Mouse (Mus musculus): ENCODE measurements around the gene Ubxn1. TPM values are rescaled to one million over a fixed set of nuclear protein-coding genes. Genes with fewer than 3 reads are reported as not detected.
"Not testable (repeated sequence)": the region's sequence is repeated elsewhere in the genome, so short reads cannot be mapped to it uniquely, and the experiment has no call there.

Ubxn1 gene
- 153 and 164 TPM in 2 replicates for polyA plus RNA-seq (2015; fragmentation: Nextera tagmentation; extraction: Ambion mirVana)

DNA sequence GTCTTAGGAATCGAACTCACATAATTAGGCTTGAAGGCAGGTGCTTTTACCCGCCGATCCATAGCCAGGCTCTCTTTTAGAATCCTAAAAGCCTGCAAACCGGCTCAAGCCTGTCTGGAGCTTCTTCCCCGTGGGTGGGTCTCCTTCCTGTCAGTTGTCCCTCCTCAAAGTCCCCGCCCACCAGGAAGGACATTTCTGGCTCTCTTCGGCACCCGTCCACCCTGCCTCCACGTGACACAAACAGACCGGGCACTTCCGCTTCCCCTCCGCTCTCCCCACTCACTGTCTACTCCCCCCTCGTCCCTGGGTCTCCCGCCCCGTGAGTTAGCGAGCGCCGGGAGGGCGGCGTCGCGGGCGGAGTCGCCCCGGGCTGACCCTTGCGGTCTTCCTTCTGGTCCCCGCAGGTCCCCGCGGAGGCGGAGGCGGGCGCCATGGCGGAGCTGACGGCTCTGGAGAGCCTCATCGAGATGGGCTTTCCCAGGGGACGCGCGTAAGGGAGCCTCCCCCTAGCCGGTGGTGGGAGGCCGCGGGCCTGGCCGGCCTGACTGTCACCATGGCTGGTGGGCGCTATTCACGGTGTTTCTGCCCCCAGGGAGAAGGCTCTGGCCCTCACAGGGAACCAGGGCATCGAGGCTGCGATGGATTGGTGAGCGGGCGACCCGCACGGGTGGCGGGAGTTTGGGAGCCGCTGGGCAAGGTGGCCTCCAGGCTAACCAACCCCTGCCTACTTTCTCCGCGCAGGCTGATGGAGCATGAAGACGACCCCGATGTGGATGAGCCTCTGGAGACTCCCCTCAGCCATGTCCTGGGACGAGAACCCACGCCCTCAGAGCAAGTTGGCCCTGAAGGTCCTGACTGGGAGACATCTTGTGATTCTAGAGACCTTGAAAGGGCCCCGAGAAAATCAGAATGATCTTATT is at the start of gene Ubxn1:
TSS of gene Ubxn1 (plus strand) at position 230 of the 920 bp plus-strand sequence.
- H3K4me1 ChIP-seq (ENCODE audit: insufficient read depth, low read depth, low read length), result peaks cover 6% of the 10 kb centered on the region; the same call in 1 of the 2 replicates

DNA sequence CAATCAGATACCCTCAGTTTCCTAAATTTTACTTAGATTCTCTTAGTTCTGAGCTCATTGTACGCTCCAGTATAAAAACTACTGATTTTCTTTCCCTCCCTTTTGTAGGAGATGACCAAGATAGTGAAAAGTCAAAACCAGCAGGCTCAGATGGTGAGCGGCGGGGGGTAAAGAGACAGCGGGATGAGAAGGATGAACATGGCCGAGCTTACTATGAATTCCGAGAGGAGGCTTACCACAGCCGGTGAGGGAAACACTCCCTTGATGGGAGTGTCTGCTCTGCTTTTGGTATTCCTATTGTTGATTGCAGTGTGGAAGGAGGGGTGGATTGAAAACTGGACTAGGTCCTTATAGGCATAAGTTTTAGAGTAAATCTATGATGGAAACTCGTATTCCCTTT is 48.6 kb upstream of the Ubxn1 start:
- Histone ChIP-seq H3K4me1 (ENCODE audit: insufficient read depth, low read depth, low read length) (0 out of 2 replicates have a peak, but pooled peaks cover 5% of the 10 kb centered on the region), H3K27ac (ENCODE audit: low read length) (no peak overlapping the region), H3K4me3 (ENCODE audit: low read depth, low read length) (no peak overlapping the region), H3K36me3 (ENCODE audit: insufficient read depth, low read length) (peaks cover 35% of the 10 kb centered on the region), H3K9ac (replicated peaks; ENCODE audit: low read depth) (no peak overlapping the region), H3K4me2 (replicated peaks; ENCODE audit: low read depth, low read length) (peak overlapping the region; percentile 73; the same call in 1 of the 2 replicates), H3K27me3 (replicated peaks; ENCODE audit: insufficient read depth, low read length) (no peaks in the 10 kb centered on the region), H3K9me3 (ENCODE audit: low read length) (no peaks in the 10 kb centered on the region)
- DNase-seq (ENCODE audit: low spot score), result no peak
- WGBS, result 65% methylated on average over 8 of the region's 8 CpGs
- no peak for ATAC-seq
- TF ChIP-seq EP300 (IDR thresholded peaks at IDR 0.05) (no peak), CTCF (IDR thresholded peaks at IDR 0.05) (no peak)

More for the DNA sequence above, at the start of gene Ubxn1:
- peak within 1 kb of the TSS; percentile 87 for H3K27ac ChIP-seq (ENCODE audit: low read length)
- peaks cover 8% of the 10 kb centered on the region; the same call in 1 of the 2 replicates for H3K36me3 ChIP-seq (ENCODE audit: insufficient read depth, low read length)
- peak within 1 kb of the TSS; percentile 92 for H3K9ac ChIP-seq (replicated peaks; ENCODE audit: low read depth)
- TF ChIP-seq CTCF (IDR thresholded peaks at IDR 0.05), result 0 out of 2 replicates have a peak, but pooled peaks have one; percentile 1
- peak; percentile 80 for TF ChIP-seq EP300 (IDR thresholded peaks at IDR 0.05)
- H3K9me3 ChIP-seq (ENCODE audit: low read length), result no peaks in the 10 kb centered on the region
- peak within 1 kb of the TSS; percentile 95 for H3K4me3 ChIP-seq (ENCODE audit: low read depth, low read length)
- no peaks in the 10 kb centered on the region for H3K27me3 ChIP-seq (replicated peaks; ENCODE audit: insufficient read depth, low read length)
- ATAC-seq, result peak; percentile 99
- peak within 1 kb of the TSS; percentile 72 for H3K4me2 ChIP-seq (replicated peaks; ENCODE audit: low read depth, low read length)
- DNase-seq (ENCODE audit: low spot score), result peak; percentile 99
- WGBS, result under 1% methylated on average over 54 of the region's 59 CpGs

DNA sequence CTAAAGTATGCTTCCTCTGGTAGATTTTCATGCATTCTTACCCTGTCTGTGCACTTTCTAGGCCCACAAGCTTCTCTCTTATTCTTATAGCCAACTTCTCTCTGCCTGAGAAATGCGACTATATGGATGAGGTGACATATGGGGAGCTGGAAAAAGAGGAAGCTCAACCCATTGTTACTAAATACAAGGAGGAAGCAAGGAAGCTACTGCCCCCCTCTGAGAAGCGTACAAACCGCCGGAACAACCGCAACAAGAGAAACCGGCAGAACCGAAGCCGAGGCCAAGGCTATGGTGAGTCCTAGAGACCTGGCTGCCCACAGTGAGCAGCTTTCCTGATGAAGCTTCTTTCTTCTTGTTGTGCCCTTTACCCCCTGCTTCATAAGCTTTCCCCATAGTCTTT is 41.6 kb upstream of the Ubxn1 start, which contains the start of gene AC129217.1:
TSS of gene AC129217.1 (plus strand) at position 114 of the 400 bp plus-strand sequence.
- Histone ChIP-seq H3K4me1 (ENCODE audit: insufficient read depth, low read depth, low read length) (no peaks in the 10 kb centered on the region), H3K4me3 (ENCODE audit: low read depth, low read length) (no peak within 1 kb of the TSS), H3K9me3 (ENCODE audit: low read length) (no peaks in the 10 kb centered on the region), H3K9ac (replicated peaks; ENCODE audit: low read depth) (no peak within 1 kb of the TSS), H3K27ac (ENCODE audit: low read length) (no peak within 1 kb of the TSS), H3K4me2 (replicated peaks; ENCODE audit: low read depth, low read length) (no peak within 1 kb of the TSS), H3K27me3 (replicated peaks; ENCODE audit: insufficient read depth, low read length) (no peaks in the 10 kb centered on the region), H3K36me3 (ENCODE audit: insufficient read depth, low read length) (peaks cover 70% of the 10 kb centered on the region)
- ATAC-seq (no peak), DNase-seq (ENCODE audit: low spot score) (peak; percentile 44)
- 84% methylated on average over 8 of the region's 8 CpGs for WGBS
- TF ChIP-seq CTCF (IDR thresholded peaks at IDR 0.05) (no peak), EP300 (IDR thresholded peaks at IDR 0.05) (no peak)

DNA sequence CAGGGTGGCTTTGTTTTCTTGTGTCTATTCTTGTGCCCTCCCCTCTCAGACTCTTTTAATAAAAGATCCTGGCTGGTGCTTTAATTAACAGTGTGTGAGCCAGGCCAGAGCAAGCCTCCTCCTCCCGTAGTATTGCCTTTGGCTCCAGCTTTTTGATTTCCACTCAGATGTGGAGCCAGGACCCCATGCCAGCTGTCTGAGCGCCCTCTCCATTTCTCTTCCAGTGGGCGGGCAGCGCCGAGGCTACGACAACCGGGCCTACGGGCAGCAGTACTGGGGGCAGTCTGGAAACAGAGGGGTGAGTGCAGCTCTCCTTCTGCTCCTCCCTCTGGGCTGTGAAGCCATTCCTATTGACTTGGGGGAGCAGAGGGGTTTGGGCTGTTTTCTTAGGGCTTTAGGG is 40.6 kb upstream of the Ubxn1 start:
- no peak for TF ChIP-seq EP300 (IDR thresholded peaks at IDR 0.05)
- TF ChIP-seq CTCF (IDR thresholded peaks at IDR 0.05), result no peak
- DNase-seq (ENCODE audit: low spot score) (no peak), ATAC-seq (no peak)
- Histone ChIP-seq H3K4me3 (ENCODE audit: low read depth, low read length) (no peak overlapping the region), H3K27ac (ENCODE audit: low read length) (no peak overlapping the region), H3K4me1 (ENCODE audit: insufficient read depth, low read depth, low read length) (no peaks in the 10 kb centered on the region), H3K9me3 (ENCODE audit: low read length) (no peaks in the 10 kb centered on the region), H3K4me2 (replicated peaks; ENCODE audit: low read depth, low read length) (no peak overlapping the region), H3K36me3 (ENCODE audit: insufficient read depth, low read length) (peaks cover 62% of the 10 kb centered on the region), H3K27me3 (replicated peaks; ENCODE audit: insufficient read depth, low read length) (no peaks in the 10 kb centered on the region), H3K9ac (replicated peaks; ENCODE audit: low read depth) (no peak overlapping the region)
- WGBS, result 93% methylated on average over 8 of the region's 8 CpGs

DNA sequence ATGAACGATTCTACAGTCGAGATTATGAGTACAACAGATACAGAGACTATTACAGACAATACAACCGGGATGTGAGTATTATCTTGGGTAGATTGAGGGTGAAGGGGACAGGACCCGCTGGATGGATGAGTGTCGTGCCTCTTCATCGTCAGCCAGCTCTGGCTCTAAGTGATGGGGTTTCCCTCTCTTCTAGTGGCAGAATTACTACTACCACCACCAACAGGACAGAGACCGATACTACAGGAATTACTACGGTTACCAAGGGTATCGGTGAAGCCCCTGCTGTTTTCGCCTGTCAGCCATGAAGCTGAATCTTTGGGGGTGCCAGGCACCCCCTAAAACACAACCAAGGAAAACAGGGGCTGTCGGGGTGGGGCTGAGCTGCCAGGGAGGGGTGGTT is 40.0 kb upstream of the Ubxn1 start:
- TF ChIP-seq EP300 (IDR thresholded peaks at IDR 0.05) (no peak), CTCF (IDR thresholded peaks at IDR 0.05) (peak; percentile 17; the same call in 1 of the 2 replicates)
- H3K4me3 ChIP-seq (ENCODE audit: low read depth, low read length), result no peak overlapping the region
- WGBS, result 82% methylated on average over 11 of the region's 11 CpGs
- no peak overlapping the region for H3K4me2 ChIP-seq (replicated peaks; ENCODE audit: low read depth, low read length)
- no peaks in the 10 kb centered on the region for H3K27me3 ChIP-seq (replicated peaks; ENCODE audit: insufficient read depth, low read length)
- H3K4me1 ChIP-seq (ENCODE audit: insufficient read depth, low read depth, low read length), result no peaks in the 10 kb centered on the region
- DNase-seq (ENCODE audit: low spot score) (no peak), ATAC-seq (no peak)
- H3K27ac ChIP-seq (ENCODE audit: low read length), result no peak overlapping the region
- no peak overlapping the region for H3K9ac ChIP-seq (replicated peaks; ENCODE audit: low read depth)
- H3K9me3 ChIP-seq (ENCODE audit: low read length), result no peaks in the 10 kb centered on the region
- peaks cover 57% of the 10 kb centered on the region for H3K36me3 ChIP-seq (ENCODE audit: insufficient read depth, low read length)

DNA sequence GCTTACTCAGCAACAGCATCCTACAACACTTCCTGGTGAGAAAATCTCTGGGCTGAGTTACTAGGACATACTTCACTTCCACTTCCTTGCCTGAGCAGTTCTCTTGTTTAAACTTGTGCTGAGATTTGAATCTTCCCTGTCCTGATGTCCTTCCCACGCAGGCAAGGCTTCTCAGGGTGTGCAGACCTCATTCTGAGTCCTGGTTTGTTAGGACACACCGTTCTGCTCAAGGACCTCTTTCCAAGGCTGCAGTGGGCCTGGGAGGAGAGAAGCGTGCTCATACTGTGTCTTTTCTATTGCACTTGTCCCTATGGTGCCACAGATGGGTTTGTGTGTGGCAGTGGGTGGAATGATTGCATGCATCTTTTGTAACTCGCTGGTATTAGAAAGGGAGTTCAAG is 38.3 kb upstream of the Ubxn1 start:
- DNase-seq (ENCODE audit: low spot score) (no peak), ATAC-seq (no peak)
- no peaks in the 10 kb centered on the region for H3K27me3 ChIP-seq (replicated peaks; ENCODE audit: insufficient read depth, low read length)
- no peak overlapping the region for H3K4me3 ChIP-seq (ENCODE audit: low read depth, low read length)
- H3K4me1 ChIP-seq (ENCODE audit: insufficient read depth, low read depth, low read length), result no peaks in the 10 kb centered on the region
- TF ChIP-seq EP300 (IDR thresholded peaks at IDR 0.05) (no peak), CTCF (IDR thresholded peaks at IDR 0.05) (no peak)
- no peak overlapping the region for H3K9ac ChIP-seq (replicated peaks; ENCODE audit: low read depth)
- no peaks in the 10 kb centered on the region for H3K9me3 ChIP-seq (ENCODE audit: low read length)
- H3K36me3 ChIP-seq (ENCODE audit: insufficient read depth, low read length), result peaks cover 42% of the 10 kb centered on the region
- 84% methylated on average over 4 of the region's 4 CpGs for WGBS
- no peak overlapping the region for H3K4me2 ChIP-seq (replicated peaks; ENCODE audit: low read depth, low read length)
- H3K27ac ChIP-seq (ENCODE audit: low read length), result no peak overlapping the region

DNA sequence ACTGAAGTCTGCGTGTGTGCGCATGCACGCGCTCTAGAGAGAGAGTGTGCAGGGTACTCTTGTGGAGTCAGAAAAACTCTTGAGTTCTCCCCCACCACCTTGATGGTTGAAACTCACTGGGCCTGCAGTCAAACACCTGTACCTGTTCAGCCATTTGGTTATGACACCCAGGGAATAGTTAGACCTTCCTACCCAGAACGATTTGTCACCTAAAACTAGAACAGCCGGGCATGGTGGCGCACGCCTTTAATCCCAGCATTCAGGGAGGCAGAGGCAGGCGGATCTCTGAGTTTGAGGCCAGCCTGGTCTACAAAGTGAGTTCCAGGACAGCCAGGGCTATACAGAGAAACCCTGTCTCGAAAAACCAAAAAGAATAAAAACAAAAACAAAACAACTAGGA is 35.0 kb upstream of the Ubxn1 start:
- not testable (repeated sequence) for DNase-seq (ENCODE audit: low spot score); ATAC-seq; H3K4me1 ChIP-seq (ENCODE audit: insufficient read depth, low read depth, low read length); H3K9ac ChIP-seq (replicated peaks; ENCODE audit: low read depth); H3K4me2 ChIP-seq (replicated peaks; ENCODE audit: low read depth, low read length); H3K27me3 ChIP-seq (replicated peaks; ENCODE audit: insufficient read depth, low read length); H3K4me3 ChIP-seq (ENCODE audit: low read depth, low read length); H3K9me3 ChIP-seq (ENCODE audit: low read length)
- Histone ChIP-seq H3K27ac (ENCODE audit: low read length) (0 out of 2 replicates have a peak overlapping the region, but pooled peaks have one; percentile 91), H3K36me3 (ENCODE audit: insufficient read depth, low read length) (peaks cover 21% of the 10 kb centered on the region; the same call in 1 of the 2 replicates)
- 95% methylated on average over 10 of the region's 10 CpGs for WGBS
